Mouse (Mus musculus) C3H10T1/2 (cell line): ENCODE data around the gene H2al1c. TPM values are rescaled to one million over a fixed set of nuclear protein-coding genes. Genes with fewer than 3 reads are reported as not detected.

Experiments
- polyA plus RNA-seq, 2 experiments: library from polyadenylated mRNA; unstranded; fragments of >200 nt; fragmentation: generic; extraction: Trizol; gene quantifications; one replicate each; pipeline ENCODE4 v1.2.1; 2012; ENCODE audit warnings: missing spikeins in 2 of 2

The H2al1c gene
- not detected for polyA plus RNA-seq

GRCm38 (mm10) chrX:11305355-11305754 lies at the start of gene H2al1c:
Gene H2al1c (plus strand): TSS chrX:11305655.

GRCm38 (mm10) chrX:11298957-11299356 lies 6.5 kb upstream of the H2al1c start, which contains the start of gene H2al1a:
Gene H2al1a (plus strand): TSS chrX:11299257.

GRCm38 (mm10) chrX:11302132-11302531 lies 3.3 kb upstream of the H2al1c start, which contains the start of gene H2al1b:
Gene H2al1b (plus strand): TSS chrX:11302432.

GRCm38 (mm10) chrX:11308524-11308923 lies 3.1 kb downstream of the H2al1c start, which contains the start of gene H2al1d:
Gene H2al1d (plus strand): TSS chrX:11308824.

GRCm38 (mm10) chrX:11311634-11312033 lies 6.2 kb downstream of the H2al1c start, which contains the start of gene H2al1e:
Gene H2al1e (plus strand): TSS chrX:11311934.

GRCm38 (mm10) chrX:11314858-11315257 lies 9.4 kb downstream of the H2al1c start, which contains the start of gene H2al1f:
Gene H2al1f (plus strand): TSS chrX:11315158.

GRCm38 (mm10) chrX:11317956-11318355 lies 12.5 kb downstream of the H2al1c start, which contains the start of gene H2al1g:
Gene H2al1g (plus strand): TSS chrX:11318256.

GRCm38 (mm10) chrX:11321192-11321591 lies 15.7 kb downstream of the H2al1c start, which contains the start of gene H2al1h:
Gene H2al1h (plus strand): TSS chrX:11321492.

GRCm38 (mm10) chrX:11324359-11324758 lies 18.9 kb downstream of the H2al1c start, which contains the start of gene H2al1i:
Gene H2al1i (plus strand): TSS chrX:11324659.

GRCm38 (mm10) chrX:11327522-11327921 lies 22.1 kb downstream of the H2al1c start, which contains the start of gene H2al1j:
Gene H2al1j (plus strand): TSS chrX:11327822.

Other genes with a start within 250 kb of the H2al1c start
- not detected for gene H2al1a, start 6.4 kb upstream of the H2al1c start, polyA plus RNA-seq
- gene H2al1b, start 3.2 kb upstream of the H2al1c start, polyA plus RNA-seq: not detected
- gene H2al1d, start 3.2 kb downstream of the H2al1c start, polyA plus RNA-seq: not detected
- gene H2al1e, start 6.3 kb downstream of the H2al1c start, polyA plus RNA-seq: not detected
- not detected for gene H2al1f, start 9.5 kb downstream of the H2al1c start, polyA plus RNA-seq
- gene H2al1g, start 12.6 kb downstream of the H2al1c start, polyA plus RNA-seq: not detected
- not detected for gene H2al1h, start 15.8 kb downstream of the H2al1c start, polyA plus RNA-seq
- not detected for gene H2al1i, start 19.0 kb downstream of the H2al1c start, polyA plus RNA-seq
- gene H2al1j, start 22.2 kb downstream of the H2al1c start, polyA plus RNA-seq: not detected